Mouse (Mus musculus) heart, embryonic 16.5 days (tissue): Measurements from ENCODE around the gene Mrm1. TPM values are rescaled to one million over a fixed set of nuclear protein-coding genes. Genes with fewer than 3 reads are reported as not detected.

Experiments
- ATAC-seq: fragments of 200-750 bp; cut with Nextera tagmentation; replicated peaks from 2 replicates; pipeline ENCODE4 v1.8.0; 2017; ENCODE audit warnings: moderate number of reproducible peaks; ENCODE audit not compliant: insufficient read depth, low FRiP score; ENCODE audit errors: extremely low read depth
- H3K27ac ChIP-seq: fragments of 300-500 bp; sonication (generic); 2 replicates; pipeline ENCODE4 v1.5.1; 2014; ENCODE audit warnings: mild to moderate bottlenecking, low read length, control low read depth, moderate library complexity
- H3K27me3 ChIP-seq: fragments of 300-500 bp; sonication (generic); 2 replicates; pipeline ENCODE4 v1.6.1; 2014; ENCODE audit warnings: low read length, mixed read lengths; ENCODE audit not compliant: control insufficient read depth, insufficient read depth
- H3K36me3 ChIP-seq: fragments of 300-500 bp; sonication (generic); 2 replicates; pipeline ENCODE4 v1.6.1; 2014; ENCODE audit not compliant: control insufficient read depth, insufficient read depth
- H3K4me1 ChIP-seq: fragments of 300-500 bp; sonication (generic); 2 replicates; pipeline ENCODE4 v1.6.1; 2014; ENCODE audit warnings: low read length, mixed read lengths; ENCODE audit not compliant: control insufficient read depth, insufficient read depth
- H3K4me2 ChIP-seq: fragments of 300-500 bp; sonication (generic); 2 replicates; pipeline ENCODE4 v1.6.1; 2014; ENCODE audit warnings: low read depth, mild to moderate bottlenecking, control low read depth, low read length
- H3K4me3 ChIP-seq: fragments of 300-500 bp; sonication (generic); 2 replicates; pipeline ENCODE4 v1.5.1; 2014; ENCODE audit warnings: mild to moderate bottlenecking, control low read depth, low read length
- H3K9ac ChIP-seq: fragments of 300-500 bp; sonication (generic); 2 replicates; pipeline ENCODE4 v1.6.1; 2014; ENCODE audit warnings: low read length, control low read depth
- H3K9me3 ChIP-seq: fragments of 300-500 bp; sonication (generic); replicated peaks from 2 replicates; pipeline ENCODE4 v1.6.1; 2016; ENCODE audit warnings: low read length; ENCODE audit not compliant: control insufficient read depth
- WGBS: fragments of 180-500 bp; shearing (Covaris S2); extraction: QIAGEN DNeasy Blood & Tissue Kit; methylation state at CpG from one replicate; pipeline ENCODE4 v1.1.7; 2014; 5-methylcytosine and 5-hydroxymethylcytosine counted together
- polyA plus RNA-seq: library from polyadenylated mRNA; unstranded; fragments of >200 nt; fragmentation: Nextera tagmentation; extraction: Ambion mirVana; gene quantifications from 2 replicates; pipeline ENCODE4 v1.2.1, GENCODE M21; 2015

The Mrm1 gene
- polyA plus RNA-seq, 1 experiment from 2014 or later, result 28.4 TPM

GRCm38 (mm10) chr11:84793545-84793944, 25.8 kb downstream of the Mrm1 start:
- no peak overlapping the region for H3K27ac ChIP-seq
- no peaks in the 10 kb centered on the region; the same call in 1 of the 2 replicates for H3K9me3 ChIP-seq
- no peak overlapping the region for H3K4me2 ChIP-seq
- ATAC-seq, result no peak
- no peak overlapping the region for H3K4me3 ChIP-seq
- 0 out of 2 replicates have a peak, but pooled peaks cover 2% of the 10 kb centered on the region for H3K4me1 ChIP-seq
- H3K9ac ChIP-seq, result no peak overlapping the region
- H3K27me3 ChIP-seq, result peaks cover 14% of the 10 kb centered on the region; the same call in 1 of the 2 replicates
- no peaks in the 10 kb centered on the region for H3K36me3 ChIP-seq

GRCm38 (mm10) chr11:84790383-84790782, 28.9 kb downstream of the Mrm1 start:
- Histone ChIP-seq H3K4me2 (no peak overlapping the region), H3K4me1 (0 out of 2 replicates have a peak, but pooled peaks cover 2% of the 10 kb centered on the region), H3K9ac (no peak overlapping the region), H3K27me3 (peaks cover 7% of the 10 kb centered on the region; the same call in 1 of the 2 replicates), H3K27ac (no peak overlapping the region), H3K36me3 (no peaks in the 10 kb centered on the region), H3K9me3 (no peaks in the 10 kb centered on the region; the same call in 1 of the 2 replicates), H3K4me3 (no peak overlapping the region)
- WGBS, result 60% methylated on average over 6 of the region's 6 CpGs
- no peak for ATAC-seq

- H3K4me3 ChIP-seq, result no peak overlapping the region
- H3K9me3 ChIP-seq, result no peaks in the 10 kb centered on the region
- no peak for ATAC-seq
- no peak overlapping the region for H3K4me2 ChIP-seq
- peaks cover 33% of the 10 kb centered on the region for H3K27me3 ChIP-seq
- no peak overlapping the region for H3K27ac ChIP-seq
- 7% methylated on average over 19 of the region's 19 CpGs for WGBS
- no peak overlapping the region for H3K9ac ChIP-seq
- H3K4me1 ChIP-seq, result peaks cover 7% of the 10 kb centered on the region; the same call in 1 of the 2 replicates
- no peaks in the 10 kb centered on the region for H3K36me3 ChIP-seq
These were observed 39.0 kb downstream of the Mrm1 start for GRCm38 (mm10) chr11:84780143-84780870.

- H3K36me3 ChIP-seq, result no peaks in the 10 kb centered on the region
- 2% methylated on average over 4 of the region's 4 CpGs for WGBS
- peaks cover 5% of the 10 kb centered on the region; the same call in 1 of the 2 replicates for H3K4me1 ChIP-seq
These were observed 43.8 kb downstream of the Mrm1 start for GRCm38 (mm10) chr11:84775560-84775959.

GRCm38 (mm10) chr11:84774870-84775514, 44.3 kb downstream of the Mrm1 start:
- Histone ChIP-seq H3K4me1 (peaks cover 5% of the 10 kb centered on the region; the same call in 1 of the 2 replicates), H3K9ac (no peak overlapping the region), H3K27ac (no peak overlapping the region), H3K27me3 (peaks cover 13% of the 10 kb centered on the region), H3K4me3 (no peak overlapping the region), H3K36me3 (no peaks in the 10 kb centered on the region), H3K4me2 (no peak overlapping the region), H3K9me3 (no peaks in the 10 kb centered on the region)
- no peak for ATAC-seq
- 62% methylated on average over 13 of the region's 13 CpGs for WGBS

More at GRCm38 (mm10) chr11:84775560-84775959, 43.8 kb downstream of the Mrm1 start:
- Histone ChIP-seq H3K4me2 (no peak overlapping the region), H3K27ac (no peak overlapping the region), H3K27me3 (peaks cover 19% of the 10 kb centered on the region), H3K4me3 (no peak overlapping the region), H3K9me3 (no peaks in the 10 kb centered on the region), H3K9ac (no peak overlapping the region)
- no peak for ATAC-seq

GRCm38 (mm10) chr11:84767898-84768297, 51.4 kb downstream of the Mrm1 start:
- Histone ChIP-seq H3K27ac (no peak overlapping the region), H3K9ac (no peak overlapping the region), H3K4me3 (no peak overlapping the region), H3K36me3 (no peaks in the 10 kb centered on the region), H3K27me3 (peaks cover 3% of the 10 kb centered on the region), H3K4me2 (no peak overlapping the region), H3K9me3 (no peaks in the 10 kb centered on the region), H3K4me1 (peaks cover 14% of the 10 kb centered on the region)
- ATAC-seq, result no peak
- 47% methylated on average over 6 of the region's 6 CpGs for WGBS

GRCm38 (mm10) chr11:84765125-84765524, 54.2 kb downstream of the Mrm1 start:
- peak overlapping the region; percentile 58 for H3K4me2 ChIP-seq
- peak; percentile 70 for ATAC-seq

GRCm38 (mm10) chr11:84764527-84764961, 54.8 kb downstream of the Mrm1 start:
- 6% methylated on average over 21 of the region's 21 CpGs for WGBS
- H3K27ac ChIP-seq, result peak overlapping the region; percentile 76
- peak overlapping the region; percentile 58 for H3K4me2 ChIP-seq
- peaks cover 6% of the 10 kb centered on the region; the same call in 1 of the 2 replicates for H3K27me3 ChIP-seq
- H3K4me1 ChIP-seq, result peaks cover 16% of the 10 kb centered on the region
- peak overlapping the region; percentile 33 for H3K4me3 ChIP-seq
- H3K9me3 ChIP-seq, result no peaks in the 10 kb centered on the region
- ATAC-seq, result peak; percentile 44
- no peaks in the 10 kb centered on the region for H3K36me3 ChIP-seq
- peak overlapping the region; percentile 63 for H3K9ac ChIP-seq

More at GRCm38 (mm10) chr11:84765125-84765524, 54.2 kb downstream of the Mrm1 start:
- peaks cover 16% of the 10 kb centered on the region for H3K4me1 ChIP-seq
- H3K9ac ChIP-seq, result peak overlapping the region; percentile 63
- no peaks in the 10 kb centered on the region for H3K9me3 ChIP-seq
- peak overlapping the region; percentile 76 for H3K27ac ChIP-seq
- no peak overlapping the region; the same call in 1 of the 2 replicates for H3K4me3 ChIP-seq
- 17% methylated on average over 5 of the region's 5 CpGs for WGBS
- peaks cover 6% of the 10 kb centered on the region; the same call in 1 of the 2 replicates for H3K27me3 ChIP-seq
- no peaks in the 10 kb centered on the region for H3K36me3 ChIP-seq

- Histone ChIP-seq H3K4me2 (peak overlapping the region; percentile 58), H3K9ac (peak overlapping the region; percentile 63), H3K36me3 (no peaks in the 10 kb centered on the region), H3K27ac (peak overlapping the region; percentile 76), H3K9me3 (no peaks in the 10 kb centered on the region), H3K4me3 (peak overlapping the region; percentile 33), H3K27me3 (peaks cover 6% of the 10 kb centered on the region; the same call in 1 of the 2 replicates), H3K4me1 (peaks cover 14% of the 10 kb centered on the region)
- 0 out of 2 replicates have a peak, but pooled peaks have one; percentile 12 for ATAC-seq
- 35% methylated on average over 8 of the region's 8 CpGs for WGBS
These were observed 55.2 kb downstream of the Mrm1 start for GRCm38 (mm10) chr11:84764116-84764515.
